Mouse (Mus musculus): ENCODE results near the gene Alkal2.
A peak's percentile ranks its signal among the peaks of the same experiment; 100 is the strongest.

Gene Alkal2

GRCm38 (mm10) chr12:30883986-30884621 is at the start of gene Alkal2:
TSS of gene Alkal2 (plus strand) at chr12:30884322.
- no peak for DNase-seq

- no peak for DNase-seq
These were observed 35.6 kb upstream of the Alkal2 start for GRCm38 (mm10) chr12:30848521-30848920.

GRCm38 (mm10) chr12:30850902-30851301 is 33.2 kb upstream of the Alkal2 start:
- DNase-seq: no peak

- DNase-seq: no peak
These were observed 32.3 kb upstream of the Alkal2 start for GRCm38 (mm10) chr12:30851871-30852270.

- DNase-seq: no peak
These were observed 28.5 kb upstream of the Alkal2 start for GRCm38 (mm10) chr12:30855442-30856159.

- DNase-seq: no peak
These were observed 27.9 kb upstream of the Alkal2 start for GRCm38 (mm10) chr12:30856172-30856571.

GRCm38 (mm10) chr12:30864347-30864746 is 19.8 kb upstream of the Alkal2 start:
- no peak for DNase-seq

- DNase-seq: no peak
These were observed 18.3 kb upstream of the Alkal2 start for GRCm38 (mm10) chr12:30865781-30866180.

GRCm38 (mm10) chr12:30879447-30879846 is 4.7 kb upstream of the Alkal2 start:
- DNase-seq: no peak

GRCm38 (mm10) chr12:30883592-30883985 is 533 bp upstream of the Alkal2 start:
- DNase-seq: no peak

GRCm38 (mm10) chr12:30884622-30885230 is 604 bp downstream of the Alkal2 start:
- DNase-seq: no peak

GRCm38 (mm10) chr12:30885891-30886290 is 1.8 kb downstream of the Alkal2 start:
- no peak for DNase-seq

GRCm38 (mm10) chr12:30888003-30888402 is 3.9 kb downstream of the Alkal2 start:
- DNase-seq: no peak

GRCm38 (mm10) chr12:30890067-30890466 is 5.9 kb downstream of the Alkal2 start:
- peak in 1 of 2 experiments; percentile 14 for DNase-seq

- no peak for DNase-seq
These were observed 7.3 kb downstream of the Alkal2 start for GRCm38 (mm10) chr12:30891438-30891837.

GRCm38 (mm10) chr12:30897039-30897438 is 12.9 kb downstream of the Alkal2 start:
- DNase-seq: no peak

- no peak for DNase-seq
These were observed 24.5 kb downstream of the Alkal2 start for GRCm38 (mm10) chr12:30908658-30909057.

- DNase-seq: no peak
These were observed 25.8 kb downstream of the Alkal2 start for GRCm38 (mm10) chr12:30909881-30910280.

GRCm38 (mm10) chr12:30910860-30911259 is 26.7 kb downstream of the Alkal2 start:
- DNase-seq: no peak

- DNase-seq: peak; percentile 90 to 98
These were observed 27.3 kb downstream of the Alkal2 start, which contains the start of the genes Acp1 and Sh3yl1 for GRCm38 (mm10) chr12:30911261-30912047. TSS of gene Acp1 (minus strand) at chr12:30911589. TSS of gene Sh3yl1 (plus strand) at chr12:30911668.

- peak; percentile 28 to 44 for DNase-seq
These were observed 27.9 kb downstream of the Alkal2 start for GRCm38 (mm10) chr12:30912048-30912381.

GRCm38 (mm10) chr12:30912840-30913239 is 28.7 kb downstream of the Alkal2 start:
- DNase-seq: no peak

GRCm38 (mm10) chr12:30922401-30922800 is 38.3 kb downstream of the Alkal2 start:
- DNase-seq: no peak

Data from spleen, adult 18-20 months (tissue).